Mouse (Mus musculus) gastrocnemius, adult 2 months (tissue): ENCODE results near the gene Mbnl2. TPM values are rescaled to one million over a fixed set of nuclear protein-coding genes. Genes with fewer than 3 reads are reported as not detected.

ENCODE experiments used
- DNase-seq: peaks from one replicate; pipeline ENCODE4 v3.0.0; 2022
- H3K27ac ChIP-seq: fragments of 200-600 bp; 2 replicates; pipeline ENCODE4 v1.8.1; 2022; ENCODE audit warnings: mild to moderate bottlenecking
- H3K4me3 ChIP-seq: fragments of 200-600 bp; 2 replicates; pipeline ENCODE4 v1.8.1; 2022; ENCODE audit warnings: mild to moderate bottlenecking, moderate library complexity
- CTCF ChIP-seq: fragments of 200-600 bp; IDR thresholded peaks from 2 replicates; pipeline ENCODE4 v1.8.1; 2022; ENCODE audit warnings: antibody characterized with exemption, mild to moderate bottlenecking, moderate library complexity
- intact Hi-C: fragments of 180-260 bp; cut with DNase I; formaldehyde crosslinking; loops from one replicate; pipeline ENCODE4 v1.15.1; 2025
- total RNA-seq, 2 experiments: library from RNA; stranded (reverse); gene quantifications; 2 replicates each; pipeline ENCODE4 v1.2.3; 2021

The Mbnl2 gene
- total RNA-seq, 2 experiments from 2014 or later: 282 to 352 TPM

DNA sequence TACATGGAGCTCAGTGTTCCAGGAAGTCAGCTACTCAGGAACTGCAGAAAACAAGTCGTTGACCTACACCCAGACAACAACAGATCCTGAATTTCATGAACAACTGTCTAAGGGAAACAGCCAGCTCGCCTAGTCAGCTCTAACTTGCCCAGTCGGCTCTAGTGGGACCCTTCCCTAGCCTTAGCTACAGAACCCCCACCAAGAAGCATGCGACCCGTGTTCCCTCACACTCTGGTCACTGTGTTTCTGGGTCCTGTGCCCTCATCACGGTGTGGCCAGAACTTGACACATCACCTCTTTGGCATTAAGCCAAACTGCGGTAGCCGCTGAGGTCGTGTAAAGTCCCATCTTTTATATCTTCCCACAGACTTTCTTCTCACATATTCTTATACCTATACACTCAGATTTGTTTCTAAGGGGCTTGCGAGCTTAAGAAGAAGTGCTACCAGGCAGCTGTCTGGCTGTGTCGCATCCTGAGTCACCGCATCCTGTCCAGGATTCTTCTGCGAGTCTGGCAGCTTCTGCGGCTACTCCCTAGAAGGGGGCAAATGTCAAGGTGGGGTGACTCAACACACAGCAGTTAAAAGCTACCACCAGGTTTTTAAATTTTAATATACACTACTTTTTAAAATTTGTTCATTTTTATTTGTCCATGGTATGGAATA, 193.8 kb downstream of the Mbnl2 start:
- Histone ChIP-seq H3K4me3 (no peak overlapping the region), H3K27ac (no peak overlapping the region)
- DNase-seq: no peak
- intact Hi-C loops: no loop called here
- TF ChIP-seq CTCF: no peak

DNA sequence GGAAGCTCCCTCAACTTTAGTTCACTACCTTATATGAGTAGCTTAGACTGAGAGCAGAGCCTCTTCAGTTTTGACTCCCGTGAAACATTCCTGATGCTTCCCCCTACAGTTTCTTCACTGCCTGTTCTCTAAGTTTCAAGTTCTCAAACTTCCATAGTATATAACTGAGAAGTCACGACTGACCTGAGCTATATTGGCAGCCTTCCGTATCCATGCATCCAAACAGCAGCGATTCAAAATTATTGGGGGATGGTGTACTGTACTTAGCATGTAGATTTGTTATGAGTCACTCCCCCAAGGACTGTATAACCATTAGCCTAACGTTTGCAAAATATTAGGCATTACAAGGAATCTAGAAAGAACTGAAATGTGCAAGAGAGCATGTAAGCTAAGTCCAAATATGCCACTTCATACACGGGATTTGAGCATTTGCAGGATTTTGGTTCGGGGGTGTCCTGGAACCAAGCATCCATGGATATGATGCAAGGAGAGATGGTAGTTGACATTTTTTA, 200.8 kb downstream of the Mbnl2 start:
- no peak for DNase-seq
- H3K4me3 ChIP-seq: peak overlapping the region; percentile 76
- no peak overlapping the region for H3K27ac ChIP-seq
- intact Hi-C loops: loop anchor here (10.0 kb wide), 1 partner anchor 439 kb away; the partner anchor contains the start of gene Ipo5
- TF ChIP-seq CTCF: no peak

DNA sequence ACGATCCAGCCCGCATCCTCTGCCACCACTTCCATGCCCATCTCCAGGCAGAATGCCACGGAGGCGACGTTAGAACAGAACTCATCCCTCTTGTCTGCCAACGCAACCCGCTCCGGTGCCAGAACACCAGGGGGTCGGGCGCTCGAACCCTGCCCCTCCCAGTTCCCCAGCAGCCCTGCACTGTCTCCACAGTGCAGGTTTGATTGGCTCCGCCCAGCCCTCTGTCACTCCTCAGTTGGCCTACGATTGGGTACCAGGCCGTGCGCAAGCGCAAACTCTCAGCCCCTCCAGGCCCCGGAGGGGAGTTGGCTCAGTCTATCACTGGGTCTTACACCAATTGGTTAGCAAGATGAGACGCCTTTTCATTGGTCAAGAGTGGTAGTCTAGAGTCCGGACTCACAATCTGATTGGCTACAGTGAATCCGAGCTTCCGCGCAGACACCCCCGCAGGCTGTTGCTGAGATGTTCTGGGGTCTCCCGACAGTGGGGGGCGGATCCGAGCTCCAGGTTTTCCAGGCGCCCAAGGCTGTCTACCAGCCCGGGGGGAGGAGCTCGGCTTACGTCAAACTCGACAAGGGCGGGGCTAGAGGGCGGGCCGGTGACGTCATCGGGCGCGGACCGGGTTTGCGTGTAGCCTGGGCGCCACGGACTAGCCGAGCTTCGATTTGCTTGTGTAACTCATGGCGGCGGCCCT, 202.0 kb downstream of the Mbnl2 start:
- Histone ChIP-seq H3K27ac (peak overlapping the region; percentile 100), H3K4me3 (peak overlapping the region; percentile 76)
- no peak for TF ChIP-seq CTCF
- intact Hi-C loops: loop anchor here (10.0 kb wide), 1 partner anchor 437 kb away; the partner anchor contains the start of gene Ipo5
- peak; percentile 98 for DNase-seq

DNA sequence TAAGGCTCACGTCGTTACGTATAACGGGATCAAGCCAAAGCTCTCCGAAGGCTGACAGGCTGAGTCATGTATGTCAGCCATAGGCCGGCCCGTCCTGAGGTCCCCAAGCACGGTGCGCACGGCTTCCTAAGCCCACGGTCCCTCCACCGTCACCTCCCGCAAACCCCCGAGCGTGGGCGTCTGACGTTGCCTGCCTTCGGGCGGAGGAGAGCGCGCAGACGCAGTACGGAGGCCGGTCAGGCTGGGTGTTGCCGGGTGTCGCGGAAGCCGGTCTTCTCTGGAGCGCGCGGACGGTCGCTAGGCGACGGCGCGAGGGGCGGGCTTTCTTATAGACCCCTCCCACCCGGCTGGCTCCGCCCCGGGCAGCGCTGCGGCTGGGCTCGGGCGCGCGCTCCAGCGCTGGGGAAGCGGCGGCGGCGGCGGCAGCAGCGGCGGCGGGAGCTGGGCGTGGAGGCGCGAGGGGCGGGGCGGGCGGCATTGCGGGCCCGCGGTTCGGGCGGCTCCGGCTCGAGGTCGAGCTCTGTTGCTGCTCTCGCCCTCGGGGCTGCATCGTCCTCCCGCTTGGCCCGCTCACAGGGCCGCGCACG, 202.6 kb downstream of the Mbnl2 start, which contains the start of gene Rap2a:
Gene Rap2a (plus strand): TSS at position 463 of the 587 bp plus-strand sequence.
- intact Hi-C loops: loop anchor here (10.0 kb wide), 1 partner anchor 437 kb away; the partner anchor contains the start of gene Ipo5
- peak; percentile 98 for DNase-seq
- TF ChIP-seq CTCF: no peak
- Histone ChIP-seq H3K4me3 (peak within 1 kb of the TSS; percentile 76), H3K27ac (peak within 1 kb of the TSS; percentile 100)

DNA sequence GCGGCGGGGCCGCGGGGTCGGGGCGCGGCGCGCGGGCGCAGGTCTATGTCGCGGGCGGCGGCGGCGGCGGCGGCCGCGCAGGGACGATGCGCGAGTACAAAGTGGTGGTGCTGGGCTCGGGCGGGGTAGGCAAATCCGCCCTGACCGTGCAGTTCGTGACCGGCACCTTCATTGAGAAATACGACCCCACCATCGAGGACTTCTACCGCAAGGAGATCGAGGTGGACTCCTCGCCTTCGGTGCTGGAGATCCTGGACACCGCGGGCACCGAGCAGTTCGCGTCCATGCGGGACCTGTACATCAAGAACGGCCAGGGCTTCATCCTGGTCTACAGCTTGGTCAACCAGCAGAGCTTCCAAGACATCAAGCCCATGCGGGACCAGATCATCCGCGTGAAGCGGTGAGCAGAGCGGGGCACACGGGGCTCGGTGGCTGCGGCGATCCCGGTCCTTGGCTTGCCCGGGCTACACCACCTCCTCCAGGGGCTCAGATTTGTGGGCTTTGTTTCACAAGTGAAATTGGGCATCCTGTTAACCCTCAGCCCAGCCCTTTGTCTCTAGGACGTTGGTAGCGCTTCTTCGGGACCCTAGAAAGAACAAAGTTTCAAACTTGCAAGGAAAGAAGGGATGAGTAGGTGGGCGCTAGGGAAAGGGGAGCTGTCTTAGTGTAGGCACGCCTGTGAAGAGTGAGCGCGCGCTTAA, 203.3 kb downstream of the Mbnl2 start:
- no peak for DNase-seq
- Histone ChIP-seq H3K4me3 (peak overlapping the region; percentile 76), H3K27ac (peak overlapping the region; percentile 100)
- intact Hi-C loops: loop anchor here (10.0 kb wide), 1 partner anchor 436 kb away; the partner anchor contains the start of gene Ipo5
- no peak for TF ChIP-seq CTCF

DNA sequence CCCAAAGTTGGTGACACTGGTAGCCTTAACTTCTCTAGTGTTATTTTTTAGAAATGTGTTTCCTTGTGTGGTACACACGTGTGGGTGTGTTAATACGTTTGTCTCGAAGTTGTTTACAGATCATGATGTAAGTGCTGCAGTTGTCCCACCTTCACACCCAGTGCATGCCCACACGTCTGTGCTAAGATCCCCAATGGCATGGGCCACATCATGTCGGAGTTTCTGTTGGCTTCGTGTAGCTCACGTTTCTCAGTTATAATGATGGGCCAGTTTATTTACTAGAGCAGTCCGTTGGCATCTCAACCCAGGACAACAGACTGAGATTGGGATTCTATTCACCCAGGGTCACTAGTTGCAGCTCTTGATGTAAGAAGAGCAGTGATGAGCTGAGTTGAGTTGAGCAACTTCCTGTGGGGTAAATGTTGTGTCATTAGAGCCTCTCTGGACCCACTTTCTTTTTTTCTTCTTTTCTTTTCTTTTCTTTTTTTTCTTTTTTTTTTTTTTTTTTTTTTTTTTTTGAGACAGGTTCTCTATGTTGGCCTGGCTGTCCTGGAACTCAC, 205.0 kb downstream of the Mbnl2 start:
- no peak for TF ChIP-seq CTCF
- Histone ChIP-seq H3K27ac (no peak overlapping the region), H3K4me3 (peak overlapping the region; percentile 76)
- DNase-seq: no peak
- intact Hi-C loops: no loop called here

DNA sequence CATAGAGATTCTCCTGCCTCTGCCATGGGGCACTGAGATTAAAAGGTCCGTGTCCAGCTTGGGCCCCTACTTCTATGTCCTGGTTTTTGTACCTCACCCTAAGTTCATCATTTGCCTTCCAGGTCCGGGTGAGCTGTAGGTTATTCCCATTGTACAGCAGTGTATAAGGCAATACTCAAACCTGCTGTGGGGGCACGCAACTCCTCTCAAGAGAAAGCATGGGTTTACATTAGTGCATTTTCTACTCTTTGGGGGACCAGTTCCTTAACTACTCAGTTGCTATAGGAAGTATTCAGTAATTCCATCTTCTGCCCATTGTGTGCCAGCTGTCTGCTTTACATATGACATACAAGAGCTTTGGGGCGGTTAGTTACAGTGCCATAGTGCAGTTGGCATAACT, 205.5 kb downstream of the Mbnl2 start:
- H3K4me3 ChIP-seq: peak overlapping the region; percentile 39
- intact Hi-C loops: no loop called here

More for the DNA sequence above, 205.5 kb downstream of the Mbnl2 start:
- no peak overlapping the region for H3K27ac ChIP-seq
- no peak for TF ChIP-seq CTCF
- DNase-seq: no peak

Other genes starting within 250 kb of the Mbnl2 start
- not detected for gene Oxgr1, start 233.2 kb upstream of the Mbnl2 start, total RNA-seq
- 1 to 10 TPM; 3.2 to 3.8 TPM for gene Rap2a, start 202.8 kb downstream of the Mbnl2 start, total RNA-seq